Mouse (Mus musculus): ENCODE measurements around the gene Hdac9. TPM values are rescaled to one million over a fixed set of nuclear protein-coding genes. Genes with fewer than 3 reads are reported as not detected.
A peak's percentile ranks its signal among the peaks of the same experiment; 100 is the strongest.

Gene Hdac9
- polyA plus RNA-seq, 1 experiment = 1.3 TPM

DNA sequence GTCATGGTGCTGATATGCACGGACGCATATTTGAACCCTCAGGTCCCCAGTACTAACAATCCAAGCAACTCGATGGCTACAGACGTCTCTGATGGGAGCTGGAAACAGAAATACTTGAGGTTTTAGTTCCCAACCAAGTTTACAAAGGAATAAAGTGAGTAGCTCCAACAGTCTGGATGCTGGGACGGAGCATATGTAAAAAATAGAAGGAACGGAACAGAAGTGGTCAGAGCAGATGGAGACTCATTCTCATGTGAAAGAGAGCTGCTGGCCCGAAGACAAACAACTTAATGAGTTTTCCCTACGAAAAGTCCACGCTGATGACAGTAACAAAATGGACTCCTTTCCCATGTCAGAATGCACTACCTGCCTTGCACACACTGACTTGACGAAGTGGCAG lies 518.3 kb downstream of the Hdac9 start:
- no peak overlapping the region for H3K27ac ChIP-seq (ENCODE audit: insufficient read depth, low read depth, low read length)
- 90% methylated on average over 10 of the region's 10 CpGs for WGBS
- TF ChIP-seq CTCF (conservative IDR thresholded peaks at IDR 0.05; ENCODE audit: insufficient read depth, insufficient read length, low read depth, low read length) (no peak), POLR2A (IDR thresholded peaks at IDR 0.05; ENCODE audit: low read depth, low read length) (no peak)

GRCm38 (mm10) chr12:34394342-34394741 lies 522.6 kb downstream of the Hdac9 start:
- DNase-seq = no peak
- 31% methylated on average over 3 of the region's 3 CpGs for WGBS
- H3K4me1 ChIP-seq (ENCODE audit: control insufficient read depth, insufficient read depth, low read length) = no peaks in the 10 kb centered on the region
- TF ChIP-seq POLR2A (IDR thresholded peaks at IDR 0.05; ENCODE audit: low read depth, low read length) (no peak), CTCF (conservative IDR thresholded peaks at IDR 0.05; ENCODE audit: insufficient read depth, insufficient read length, low read depth, low read length) (no peak)
- H3K27ac ChIP-seq (ENCODE audit: insufficient read depth, low read depth, low read length) = no peak overlapping the region
- no peaks in the 10 kb centered on the region for H3K36me3 ChIP-seq (ENCODE audit: control insufficient read depth, insufficient read depth, low read length)
- H3K27me3 ChIP-seq (replicated peaks; ENCODE audit: control insufficient read depth, insufficient read depth, low read length) = no peaks in the 10 kb centered on the region
- H3K4me3 ChIP-seq (ENCODE audit: insufficient read depth, low read depth, low read length) = no peak overlapping the region

More for the DNA sequence above, 518.3 kb downstream of the Hdac9 start:
- no peak for DNase-seq
- H3K4me3 ChIP-seq (ENCODE audit: insufficient read depth, low read depth, low read length) = no peak overlapping the region
- no peaks in the 10 kb centered on the region for H3K4me1 ChIP-seq (ENCODE audit: control insufficient read depth, insufficient read depth, low read length)
- no peaks in the 10 kb centered on the region for H3K27me3 ChIP-seq (replicated peaks; ENCODE audit: control insufficient read depth, insufficient read depth, low read length)
- H3K36me3 ChIP-seq (ENCODE audit: control insufficient read depth, insufficient read depth, low read length) = no peaks in the 10 kb centered on the region

DNA sequence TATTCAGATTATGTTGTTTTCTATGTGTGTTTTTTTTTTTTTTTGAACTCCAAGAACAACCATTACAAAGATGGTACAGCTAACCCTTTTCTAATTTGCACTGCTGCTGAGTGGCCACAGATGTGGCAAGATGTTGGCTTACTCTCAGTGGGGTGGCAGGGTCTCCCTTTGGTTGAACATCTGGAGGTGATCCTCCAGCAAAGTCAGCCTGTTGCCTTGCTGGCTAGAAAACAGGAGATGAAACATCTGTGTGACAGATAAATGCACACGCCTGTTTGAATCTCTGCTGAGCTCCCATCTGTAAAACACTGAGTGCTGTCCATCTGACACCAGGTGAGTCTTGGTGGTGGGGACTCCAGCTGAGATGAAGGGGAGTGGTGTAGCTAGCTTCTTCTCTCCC lies 537.2 kb downstream of the Hdac9 start:
- WGBS = 80% methylated on average over 1 of the region's 1 CpGs
- Histone ChIP-seq H3K27me3 (replicated peaks; ENCODE audit: control insufficient read depth, insufficient read depth, low read length) (no peaks in the 10 kb centered on the region), H3K4me3 (ENCODE audit: insufficient read depth, low read depth, low read length) (no peak overlapping the region), H3K4me1 (ENCODE audit: control insufficient read depth, insufficient read depth, low read length) (no peaks in the 10 kb centered on the region), H3K36me3 (ENCODE audit: control insufficient read depth, insufficient read depth, low read length) (no peaks in the 10 kb centered on the region), H3K27ac (ENCODE audit: insufficient read depth, low read depth, low read length) (no peak overlapping the region)
- DNase-seq = no peak
- TF ChIP-seq CTCF (conservative IDR thresholded peaks at IDR 0.05; ENCODE audit: insufficient read depth, insufficient read length, low read depth, low read length) (no peak), POLR2A (IDR thresholded peaks at IDR 0.05; ENCODE audit: low read depth, low read length) (no peak)

DNA sequence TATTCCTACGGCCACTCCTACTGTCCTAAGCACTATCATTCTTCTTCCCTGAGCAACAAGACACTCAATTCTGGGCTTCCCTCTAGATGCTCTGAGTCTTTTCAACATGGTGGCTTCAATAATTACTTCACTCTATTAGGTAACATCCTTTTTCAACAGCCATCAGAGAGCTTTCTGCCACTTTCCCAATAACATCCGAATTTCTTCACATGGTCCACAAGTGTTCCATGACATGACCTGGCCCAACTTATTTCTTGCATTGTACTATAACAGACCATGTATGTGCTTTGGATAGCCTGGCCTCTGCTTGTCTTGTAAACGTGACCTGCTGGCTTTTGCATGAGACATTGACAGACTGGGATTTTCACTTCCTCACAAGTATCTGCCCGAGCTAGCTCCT lies 538.3 kb downstream of the Hdac9 start:
- WGBS = 89% methylated on average over 4 of the region's 4 CpGs

GRCm38 (mm10) chr12:34351906-34352305 lies 565.0 kb downstream of the Hdac9 start:
- no peaks in the 10 kb centered on the region for H3K4me1 ChIP-seq (ENCODE audit: control insufficient read depth, insufficient read depth, low read length)
- no peak overlapping the region for H3K4me3 ChIP-seq (ENCODE audit: insufficient read depth, low read depth, low read length)
- WGBS = 25% methylated on average over 6 of the region's 6 CpGs
- H3K27me3 ChIP-seq (replicated peaks; ENCODE audit: control insufficient read depth, insufficient read depth, low read length) = no peaks in the 10 kb centered on the region
- TF ChIP-seq POLR2A (IDR thresholded peaks at IDR 0.05; ENCODE audit: low read depth, low read length) = no peak
- TF ChIP-seq CTCF (conservative IDR thresholded peaks at IDR 0.05; ENCODE audit: insufficient read depth, insufficient read length, low read depth, low read length) = no peak
- DNase-seq = peak; percentile 7
- no peaks in the 10 kb centered on the region for H3K36me3 ChIP-seq (ENCODE audit: control insufficient read depth, insufficient read depth, low read length)
- H3K27ac ChIP-seq (ENCODE audit: insufficient read depth, low read depth, low read length) = no peak overlapping the region

More for the DNA sequence above, 538.3 kb downstream of the Hdac9 start:
- no peak overlapping the region for H3K27ac ChIP-seq (ENCODE audit: insufficient read depth, low read depth, low read length)
- no peak for DNase-seq
- no peak for TF ChIP-seq CTCF (conservative IDR thresholded peaks at IDR 0.05; ENCODE audit: insufficient read depth, insufficient read length, low read depth, low read length)
- no peak for TF ChIP-seq POLR2A (IDR thresholded peaks at IDR 0.05; ENCODE audit: low read depth, low read length)
- H3K4me3 ChIP-seq (ENCODE audit: insufficient read depth, low read depth, low read length) = no peak overlapping the region
- no peaks in the 10 kb centered on the region for H3K36me3 ChIP-seq (ENCODE audit: control insufficient read depth, insufficient read depth, low read length)
- no peaks in the 10 kb centered on the region for H3K27me3 ChIP-seq (replicated peaks; ENCODE audit: control insufficient read depth, insufficient read depth, low read length)
- H3K4me1 ChIP-seq (ENCODE audit: control insufficient read depth, insufficient read depth, low read length) = no peaks in the 10 kb centered on the region

GRCm38 (mm10) chr12:34347529-34347928 lies 569.4 kb downstream of the Hdac9 start:
- Histone ChIP-seq H3K27me3 (replicated peaks; ENCODE audit: control insufficient read depth, insufficient read depth, low read length) (no peaks in the 10 kb centered on the region), H3K36me3 (ENCODE audit: control insufficient read depth, insufficient read depth, low read length) (no peaks in the 10 kb centered on the region), H3K4me3 (ENCODE audit: insufficient read depth, low read depth, low read length) (no peak overlapping the region), H3K4me1 (ENCODE audit: control insufficient read depth, insufficient read depth, low read length) (no peaks in the 10 kb centered on the region), H3K27ac (ENCODE audit: insufficient read depth, low read depth, low read length) (no peak overlapping the region)
- 82% methylated on average over 2 of the region's 2 CpGs for WGBS
- no peak for DNase-seq
- TF ChIP-seq CTCF (conservative IDR thresholded peaks at IDR 0.05; ENCODE audit: insufficient read depth, insufficient read length, low read depth, low read length) = no peak
- no peak for TF ChIP-seq POLR2A (IDR thresholded peaks at IDR 0.05; ENCODE audit: low read depth, low read length)

DNA sequence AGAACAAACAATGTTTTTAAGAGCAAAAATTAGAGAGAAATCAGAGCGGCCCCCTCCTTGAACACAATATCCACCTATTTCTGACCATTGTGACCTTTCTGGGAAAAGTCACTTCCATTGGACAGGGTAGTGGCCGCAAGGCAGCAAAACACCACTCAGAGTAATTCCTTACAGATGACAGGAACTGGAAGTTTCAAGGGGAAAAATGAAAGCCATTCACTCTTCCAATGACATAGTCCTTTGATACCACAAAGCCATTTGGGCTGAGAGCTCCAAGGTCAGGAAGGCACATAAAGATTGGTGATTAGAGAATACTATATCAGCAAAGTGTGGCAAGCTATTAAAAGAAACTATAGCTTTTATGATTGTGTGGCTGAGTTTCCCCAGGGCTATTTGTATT lies 574.1 kb downstream of the Hdac9 start:
- no peak overlapping the region for H3K27ac ChIP-seq (ENCODE audit: insufficient read depth, low read depth, low read length)
- no peak for DNase-seq
- TF ChIP-seq POLR2A (IDR thresholded peaks at IDR 0.05; ENCODE audit: low read depth, low read length) (no peak), CTCF (conservative IDR thresholded peaks at IDR 0.05; ENCODE audit: insufficient read depth, insufficient read length, low read depth, low read length) (no peak)
- no peaks in the 10 kb centered on the region for H3K27me3 ChIP-seq (replicated peaks; ENCODE audit: control insufficient read depth, insufficient read depth, low read length)
- no peak overlapping the region for H3K4me3 ChIP-seq (ENCODE audit: insufficient read depth, low read depth, low read length)
- H3K4me1 ChIP-seq (ENCODE audit: control insufficient read depth, insufficient read depth, low read length) = no peaks in the 10 kb centered on the region
- 82% methylated on average over 2 of the region's 2 CpGs for WGBS
- no peaks in the 10 kb centered on the region for H3K36me3 ChIP-seq (ENCODE audit: control insufficient read depth, insufficient read depth, low read length)

DNA sequence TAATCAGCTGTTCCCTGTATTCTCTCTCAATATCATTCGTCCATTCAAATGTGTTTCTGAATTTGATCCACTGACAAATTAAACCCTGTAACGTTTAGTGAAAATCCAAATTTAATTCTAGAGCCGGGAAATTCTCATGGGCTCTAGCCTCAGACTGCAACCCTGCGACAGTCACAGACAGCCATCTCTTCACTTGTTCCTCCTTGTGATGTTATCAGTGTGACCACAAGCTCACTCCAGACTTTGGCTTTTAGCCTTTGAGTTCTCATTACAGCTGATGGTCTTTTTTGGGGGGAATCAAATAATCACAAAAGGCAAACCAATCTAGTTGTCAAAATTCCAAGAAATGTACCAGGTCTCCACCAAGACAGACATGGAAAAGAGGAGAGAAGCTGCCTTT lies 578.0 kb downstream of the Hdac9 start:
- Histone ChIP-seq H3K27ac (ENCODE audit: insufficient read depth, low read depth, low read length) (no peak overlapping the region), H3K4me1 (ENCODE audit: control insufficient read depth, insufficient read depth, low read length) (no peaks in the 10 kb centered on the region), H3K27me3 (replicated peaks; ENCODE audit: control insufficient read depth, insufficient read depth, low read length) (no peaks in the 10 kb centered on the region), H3K36me3 (ENCODE audit: control insufficient read depth, insufficient read depth, low read length) (no peaks in the 10 kb centered on the region), H3K4me3 (ENCODE audit: insufficient read depth, low read depth, low read length) (no peak overlapping the region)
- 86% methylated on average over 4 of the region's 4 CpGs for WGBS
- no peak for DNase-seq
- TF ChIP-seq POLR2A (IDR thresholded peaks at IDR 0.05; ENCODE audit: low read depth, low read length) (no peak), CTCF (conservative IDR thresholded peaks at IDR 0.05; ENCODE audit: insufficient read depth, insufficient read length, low read depth, low read length) (no peak)
